Mouse (Mus musculus) myocyte (in vitro differentiated cells): ENCODE data around the gene Rgs9bp.

Experiments
- MAX ChIP-seq: IDR thresholded peaks from one replicate; pipeline ENCODE4 v1.6.1; 2011; ENCODE audit warnings: low read depth, mild to moderate bottlenecking, control low read depth
- MYOG ChIP-seq, 3 experiments: IDR thresholded peaks; one replicate each; pipeline ENCODE4 v1.6.1; 2011; ENCODE audit warnings: control low read depth in 2 of 3, low read depth in 2 of 3, mild to moderate bottlenecking in 2 of 3; ENCODE audit not compliant: insufficient read length in 2 of 3, control insufficient read depth in 1 of 3, insufficient read depth in 1 of 3

GRCm38 (mm10) chr7:35537562-35537961, 47.8 kb downstream of the Rgs9bp start, which contains the start of gene Tdrd12:
- TF ChIP-seq MYOG (IDR thresholded peaks at IDR 0.05; ENCODE audit: control insufficient read depth in 1 of 3, insufficient read depth in 1 of 3, insufficient read length in 2 of 3, low read depth in 2 of 3) (no peak), MAX (no peak)
